Mouse (Mus musculus) CH12.LX (cell line): ENCODE data around the gene Cdc45. TPM values are rescaled to one million over a fixed set of nuclear protein-coding genes. Genes with fewer than 3 reads are reported as not detected.

Source experiments
- DNase-seq: peaks from one replicate; pipeline ENCODE4 v3.0.0-alpha.2; 2013; ENCODE audit errors: extremely low read depth
- H3K27ac ChIP-seq: 2 replicates; pipeline ENCODE4 v1.5.1; 2012; ENCODE audit warnings: low read depth, mild to moderate bottlenecking, control low read depth, moderate library complexity; ENCODE audit not compliant: insufficient read depth
- H3K27me3 ChIP-seq: replicated peaks from 2 replicates; pipeline ENCODE3; 2012; ENCODE audit warnings: inconsistent platforms
- H3K36me3 ChIP-seq, 2 experiments: replicated peaks in 1 of 2; 2 replicates each; pipeline versions ENCODE3 to v1.6.1; 2012; ENCODE audit warnings: inconsistent platforms in 1 of 2, low read length in 1 of 2, mild to moderate bottlenecking in 1 of 2, mixed read lengths in 1 of 2, moderate library complexity in 1 of 2; ENCODE audit not compliant: control insufficient read depth in 1 of 2, insufficient read depth in 1 of 2
- H3K4me1 ChIP-seq, 2 experiments: 2 replicates each; pipeline ENCODE4 v1.6.1; 2012; ENCODE audit warnings: inconsistent platforms in 1 of 2, moderate library complexity in 1 of 2; ENCODE audit not compliant: insufficient read depth in 2 of 2, control insufficient read depth in 1 of 2
- H3K4me2 ChIP-seq: 2 replicates; pipeline ENCODE4 v1.6.1; 2012; ENCODE audit warnings: low read depth, mild to moderate bottlenecking, control low read depth; ENCODE audit not compliant: poor library complexity, insufficient read depth, severe bottlenecking
- H3K4me3 ChIP-seq, 3 experiments: fragments of 150-350 bp in 1 of 3; sonication (generic) in 1 of 3; replicated peaks in 1 of 3; 2 replicates each; pipeline versions ENCODE3 to v1.5.1; 2011 to 2012; ENCODE audit warnings: low read depth in 2 of 3, low read length in 2 of 3, mild to moderate bottlenecking in 2 of 3, moderate library complexity in 2 of 3, control low read depth in 1 of 3, improper control_type of control experiment in 1 of 3, inconsistent platforms in 1 of 3, mixed read lengths in 1 of 3; ENCODE audit not compliant: poor library complexity in 1 of 3
- H3K79me2 ChIP-seq: replicated peaks from 2 replicates; pipeline ENCODE4 v1.6.1; 2012; ENCODE audit warnings: mild to moderate bottlenecking, moderate library complexity; ENCODE audit not compliant: control insufficient read depth, poor library complexity, insufficient read depth, severe bottlenecking; ENCODE audit errors: extremely low read depth
- H3K9ac ChIP-seq: 2 replicates; pipeline ENCODE4 v1.6.1; 2012; ENCODE audit warnings: low read depth, mild to moderate bottlenecking, control low read depth, moderate library complexity; ENCODE audit not compliant: insufficient read depth
- H3K9me3 ChIP-seq: replicated peaks from 2 replicates; pipeline ENCODE3; 2012; ENCODE audit warnings: low read length, inconsistent platforms, mixed read lengths
- BHLHE40 ChIP-seq: IDR thresholded peaks from 2 replicates; pipeline ENCODE4 v1.6.1; 2011; ENCODE audit warnings: mild to moderate bottlenecking, low read depth, low read length, improper control_type of control experiment
- CHD1 ChIP-seq: IDR thresholded peaks from 2 replicates; pipeline ENCODE4 v1.6.1; 2012; ENCODE audit warnings: low read depth, low read length, improper control_type of control experiment, inconsistent platforms
- CHD2 ChIP-seq: IDR thresholded peaks from 2 replicates; pipeline ENCODE4 v1.6.1; 2011; ENCODE audit warnings: low read length, improper control_type of control experiment
- ELF1 ChIP-seq: IDR thresholded peaks from 2 replicates; pipeline ENCODE4 v1.6.1; 2014; ENCODE audit warnings: low read depth, mild to moderate bottlenecking, inconsistent platforms, low read length, improper control_type of control experiment
- EP300 ChIP-seq: IDR thresholded peaks from 2 replicates; pipeline ENCODE4 v1.6.1; 2011; ENCODE audit warnings: low read length, improper control_type of control experiment
- ETS1 ChIP-seq: conservative IDR thresholded peaks from 2 replicates; pipeline ENCODE4 v1.6.1; 2012; ENCODE audit warnings: low read depth, mild to moderate bottlenecking, inconsistent platforms, low read length, improper control_type of control experiment, moderate library complexity
- GABPA ChIP-seq: IDR thresholded peaks from 2 replicates; pipeline ENCODE4 v1.6.1; 2012; ENCODE audit warnings: low read depth, low read length, improper control_type of control experiment, inconsistent platforms; ENCODE audit not compliant: insufficient replicate concordance
- IRF4 ChIP-seq: IDR thresholded peaks from 2 replicates; pipeline ENCODE4 v1.6.1; 2014; ENCODE audit warnings: low read depth, mild to moderate bottlenecking, inconsistent platforms, low read length, improper control_type of control experiment
- JUN ChIP-seq: IDR thresholded peaks from 2 replicates; pipeline ENCODE4 v1.6.1; 2011; ENCODE audit warnings: low read depth, mild to moderate bottlenecking, low read length, improper control_type of control experiment, moderate library complexity; ENCODE audit not compliant: insufficient read depth
- JUND ChIP-seq: conservative IDR thresholded peaks from 2 replicates; pipeline ENCODE4 v1.6.1; 2011; ENCODE audit warnings: low read depth, low read length, improper control_type of control experiment
- KAT2A ChIP-seq: IDR thresholded peaks from 2 replicates; pipeline ENCODE4 v1.6.1; 2012; ENCODE audit warnings: low read length, improper control_type of control experiment, inconsistent platforms; ENCODE audit not compliant: insufficient replicate concordance
- MAFK ChIP-seq: IDR thresholded peaks from 2 replicates; pipeline ENCODE4 v1.6.1; 2011; ENCODE audit warnings: low read length, improper control_type of control experiment; ENCODE audit not compliant: insufficient replicate concordance
- MAX ChIP-seq: IDR thresholded peaks from 2 replicates; pipeline ENCODE4 v1.6.1; 2011; ENCODE audit warnings: low read length, improper control_type of control experiment
- MEF2A ChIP-seq: IDR thresholded peaks from 2 replicates; pipeline ENCODE4 v1.6.1; 2014; ENCODE audit warnings: low read depth, mild to moderate bottlenecking, inconsistent platforms, low read length, improper control_type of control experiment, borderline replicate concordance
- MXI1 ChIP-seq: IDR thresholded peaks from 2 replicates; pipeline ENCODE4 v1.6.1; 2011; ENCODE audit warnings: mild to moderate bottlenecking, low read depth, low read length, improper control_type of control experiment
- MYC ChIP-seq: IDR thresholded peaks from 2 replicates; pipeline ENCODE4 v1.6.1; 2011; ENCODE audit warnings: low read depth, mild to moderate bottlenecking, improper control_type of control experiment, low read length
- NELFE ChIP-seq: IDR thresholded peaks from 2 replicates; pipeline ENCODE4 v1.6.1; 2011; ENCODE audit warnings: low read depth, low read length, improper control_type of control experiment
- NRF1 ChIP-seq: IDR thresholded peaks from 2 replicates; pipeline ENCODE4 v1.6.1; 2014; ENCODE audit warnings: low read depth, mild to moderate bottlenecking, inconsistent platforms, low read length, improper control_type of control experiment, moderate library complexity
- POLR2A ChIP-seq: IDR thresholded peaks from 2 replicates; pipeline ENCODE4 v1.6.1; 2011; ENCODE audit warnings: low read depth, mild to moderate bottlenecking, improper control_type of control experiment, low read length
- POLR2AphosphoS2 ChIP-seq: IDR thresholded peaks from 2 replicates; pipeline ENCODE4 v1.6.1; 2011; ENCODE audit warnings: low read depth, low read length, improper control_type of control experiment
- RCOR1 ChIP-seq: conservative IDR thresholded peaks from 2 replicates; pipeline ENCODE4 v1.6.1; 2012; ENCODE audit warnings: low read depth, mild to moderate bottlenecking, inconsistent platforms, low read length, improper control_type of control experiment
- SIN3A ChIP-seq: IDR thresholded peaks from 2 replicates; pipeline ENCODE4 v1.6.1; 2012; ENCODE audit warnings: low read length, improper control_type of control experiment, inconsistent platforms
- SMC3 ChIP-seq: IDR thresholded peaks from 2 replicates; pipeline ENCODE4 v1.6.1; 2011; ENCODE audit warnings: low read depth, low read length, improper control_type of control experiment
- TBP ChIP-seq: conservative IDR thresholded peaks from 2 replicates; pipeline ENCODE4 v1.6.1; 2011; ENCODE audit warnings: low read depth, low read length, improper control_type of control experiment
- USF1 ChIP-seq: IDR thresholded peaks from 2 replicates; pipeline ENCODE4 v1.6.1; 2014; ENCODE audit warnings: low read depth, mild to moderate bottlenecking, inconsistent platforms, low read length, improper control_type of control experiment
- ZC3H11A ChIP-seq: IDR thresholded peaks from 2 replicates; pipeline ENCODE4 v1.6.1; 2012; ENCODE audit warnings: low read depth, mild to moderate bottlenecking, inconsistent platforms, low read length, improper control_type of control experiment
- ZKSCAN1 ChIP-seq: IDR thresholded peaks from 2 replicates; pipeline ENCODE4 v1.6.1; 2012; ENCODE audit warnings: low read depth, inconsistent platforms, low read length, improper control_type of control experiment, borderline replicate concordance
- ZMIZ1 ChIP-seq: IDR thresholded peaks from 2 replicates; pipeline ENCODE4 v1.6.1; 2012; ENCODE audit warnings: low read depth, mild to moderate bottlenecking, inconsistent platforms, low read length, improper control_type of control experiment
- ZNF384 ChIP-seq: IDR thresholded peaks from 2 replicates; pipeline ENCODE4 v1.6.1; 2012; ENCODE audit warnings: low read depth, low read length, improper control_type of control experiment, inconsistent platforms
- dilution Hi-C: fragments of 300-500 bp; cut with MboI; formaldehyde crosslinking; loops from 2 replicates; pipeline ENCODE4 v1.14.3; 2020; ENCODE audit warnings: low sequenced_read_pairs; ENCODE audit not compliant: extremely low pct_unique_long_range_greater_than_20kb, extremely low pct_ligation_motif_present
- in situ Hi-C: fragments of 300-500 bp; cut with MboI; formaldehyde crosslinking; loops from 3 replicates; pipeline ENCODE4 v1.14.3; 2019; ENCODE audit warnings: low sequenced_read_pairs, low pct_ligation_motif_present, low pct_unique_long_range_greater_than_20kb, mixed read lengths
- polyA plus RNA-seq: library from polyadenylated mRNA; unstranded; fragments of >175 nt; gene quantifications from 2 replicates; pipeline ENCODE4 v1.2.1, GENCODE M21; 2012; ENCODE audit warnings: low read depth; ENCODE audit not compliant: insufficient read length
- total RNA-seq, 2 experiments: library from RNA; depleted of rRNA; stranded (reverse); fragments of 300-350 nt in 1 of 2; fragments of >200 nt in 1 of 2; gene quantifications; 2 replicates each; pipeline ENCODE4 v1.2.3; 2012 to 2014

Cdc45 gene
- total and polyA plus RNA-seq, 3 experiments, result 117 to 144 (median 136) TPM

- dilution Hi-C loops, result no loop called here
- Histone ChIP-seq H3K9ac (no peak overlapping the region), H3K27me3 (peaks cover 3% of the 10 kb centered on the region), H3K27ac (no peak overlapping the region), H3K4me1 (peaks cover 0 to 14% of the 10 kb centered on the region in 2 experiments; a peak in 2 of 4 replicates), H3K4me3 (no peak overlapping the region), H3K79me2 (no peaks in the 10 kb centered on the region), H3K4me2 (no peak overlapping the region), H3K36me3 (no peaks in the 10 kb centered on the region), H3K9me3 (no peaks in the 10 kb centered on the region)
- no peak for DNase-seq
- in situ Hi-C loops, result no loop called here
- TF ChIP-seq JUND, result no peak
- TF ChIP-seq RCOR1, result no peak
- no peak for TF ChIP-seq ETS1
- TF ChIP-seq CHD1, result no peak
- TF ChIP-seq SIN3A, result no peak
- TF ChIP-seq USF1, result no peak
- no peak for TF ChIP-seq POLR2A
- no peak for TF ChIP-seq NRF1
- TF ChIP-seq JUN, result no peak
- TF ChIP-seq MEF2A, result no peak
- no peak for TF ChIP-seq MAX
- TF ChIP-seq GABPA, result no peak
Measured at GRCm38 (mm10) chr16:18738303-18738702, 73.5 kb downstream of the Cdc45 start.

GRCm38 (mm10) chr16:18733100-18733956 lies 78.5 kb downstream of the Cdc45 start:
- in situ Hi-C loops, result no loop called here
- Histone ChIP-seq H3K27me3 (no peaks in the 10 kb centered on the region), H3K4me3 (peak overlapping the region; percentile 23 to 56 (median 40)), H3K9me3 (no peaks in the 10 kb centered on the region), H3K27ac (no peak overlapping the region), H3K79me2 (no peaks in the 10 kb centered on the region), H3K4me2 (peak overlapping the region; percentile 83), H3K4me1 (peaks cover 0 to 29% of the 10 kb centered on the region in 2 experiments; a peak in 2 of 4 replicates), H3K9ac (peak overlapping the region; percentile 22), H3K36me3 (no peaks in the 10 kb centered on the region)
- dilution Hi-C loops, result no loop called here
- peak; percentile 72 for DNase-seq
- TF ChIP-seq ZC3H11A (no peak), NELFE (peak; percentile 50; the same call in 1 of the 2 replicates), CHD2 (no peak; the same call in 1 of the 2 replicates), MAFK (0 out of 2 replicates have a peak, but pooled peaks have one; percentile 11), KAT2A (no peak), BHLHE40 (peak; percentile 85), CHD1 (no peak), MAX (peak; percentile 88), ELF1 (peak; percentile 41), NRF1 (peak; percentile 53; the same call in 1 of the 2 replicates), POLR2A (no peak), MYC (peak; percentile 60; the same call in 1 of the 2 replicates), TBP (0 out of 2 replicates have a peak, but pooled peaks have one; percentile 26), GABPA (no peak), IRF4 (peak; percentile 56), SMC3 (no peak), POLR2AphosphoS2 (no peak), ZNF384 (no peak), ETS1 (0 out of 2 replicates have a peak, but pooled peaks have one; percentile 35), USF1 (no peak), MXI1 (peak; percentile 86), JUND (no peak), ZMIZ1 (0 out of 2 replicates have a peak, but pooled peaks have one; percentile 39), EP300 (peak; percentile 40; the same call in 1 of the 2 replicates), ZKSCAN1 (no peak)
